Mouse (Mus musculus): Measurements from ENCODE around the gene Vars. TPM values are rescaled to one million over a fixed set of nuclear protein-coding genes. Genes with fewer than 3 reads are reported as not detected.

The Vars gene
- polyA plus RNA-seq, 1 experiment from 2014 or later = 112 TPM

DNA sequence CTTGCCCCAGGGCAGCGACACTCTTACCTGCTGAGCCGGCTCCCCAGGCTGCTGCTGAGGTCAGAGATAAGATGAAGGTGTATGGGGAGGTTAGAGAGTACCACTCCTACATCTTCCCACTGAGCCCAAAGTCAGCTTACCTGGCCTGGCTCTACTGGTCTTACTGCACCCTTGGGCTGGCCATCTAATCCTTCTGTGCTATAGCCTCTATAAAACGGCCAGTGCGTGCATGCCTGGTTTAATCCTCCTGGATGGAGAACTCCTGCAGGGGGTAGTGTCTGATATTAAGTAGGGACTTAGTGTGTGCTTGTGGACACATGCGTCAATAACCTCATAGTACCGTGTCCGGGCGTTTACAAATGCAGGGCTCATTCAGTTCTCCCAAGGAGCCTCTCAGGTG is 19.8 kb downstream of the Vars start:
- 81% methylated on average over 8 of the region's 8 CpGs for WGBS (ENCODE audit: insufficient replicate concordance)
- peaks cover 65% of the 10 kb centered on the region for H3K4me1 ChIP-seq (replicated peaks)
- no peak overlapping the region for H3K27ac ChIP-seq
- no peak overlapping the region for H3K4me3 ChIP-seq (replicated peaks)
- DNase-seq (no peak), ATAC-seq (ENCODE audit: low read depth) (no peak)
- no peaks in the 10 kb centered on the region for H3K27me3 ChIP-seq
- no peak overlapping the region for H3K9ac ChIP-seq
- H3K4me2 ChIP-seq = no peak overlapping the region
- peaks cover 19% of the 10 kb centered on the region for H3K36me3 ChIP-seq
- H3K9me3 ChIP-seq (replicated peaks) = no peaks in the 10 kb centered on the region

DNA sequence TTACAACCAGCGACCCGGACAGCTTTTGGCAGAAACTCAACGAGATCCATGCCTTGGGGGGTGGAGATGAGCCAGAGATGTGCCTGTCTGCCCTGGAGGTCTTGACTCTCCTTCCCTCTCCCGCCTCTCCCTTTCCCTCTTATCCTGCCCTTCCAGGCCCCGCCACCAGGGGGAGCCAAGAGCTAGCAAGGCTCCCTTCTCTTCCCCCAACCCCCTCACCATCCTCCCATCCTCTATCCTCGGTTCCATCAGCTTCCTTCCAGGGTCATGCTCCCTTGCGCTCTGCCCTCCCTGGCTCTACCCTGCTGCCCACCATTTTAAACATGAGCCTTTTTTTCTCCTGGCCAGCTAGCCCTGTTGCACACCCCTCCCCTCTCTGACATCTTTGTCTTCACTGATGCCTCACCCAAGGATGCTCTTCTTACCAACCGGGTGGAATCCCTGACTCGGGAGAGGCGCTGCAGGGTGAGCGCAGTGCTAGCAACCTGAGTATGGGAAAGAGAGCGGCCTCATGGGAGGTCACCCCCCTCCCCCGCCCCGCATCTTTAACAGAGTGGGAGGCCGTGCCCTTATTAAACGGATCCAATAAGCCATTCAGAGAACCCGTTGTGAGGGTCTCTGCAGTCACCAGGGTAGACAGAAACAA is 20.5 kb downstream of the Vars start:
- ATAC-seq (ENCODE audit: low read depth) (peak; percentile 19), DNase-seq (peak; percentile 78)
- H3K4me2 ChIP-seq = peak overlapping the region; percentile 56
- peak overlapping the region; percentile 29; the same call in 1 of the 2 replicates for H3K4me3 ChIP-seq (replicated peaks)
- no peaks in the 10 kb centered on the region for H3K27me3 ChIP-seq
- peaks cover 65% of the 10 kb centered on the region for H3K4me1 ChIP-seq (replicated peaks)
- H3K36me3 ChIP-seq = peaks cover 12% of the 10 kb centered on the region
- H3K9ac ChIP-seq = peak overlapping the region; percentile 47; the same call in 1 of the 2 replicates
- H3K9me3 ChIP-seq (replicated peaks) = no peaks in the 10 kb centered on the region
- 3% methylated on average over 17 of the region's 17 CpGs for WGBS (ENCODE audit: insufficient replicate concordance)
- H3K27ac ChIP-seq = peak overlapping the region; percentile 80

DNA sequence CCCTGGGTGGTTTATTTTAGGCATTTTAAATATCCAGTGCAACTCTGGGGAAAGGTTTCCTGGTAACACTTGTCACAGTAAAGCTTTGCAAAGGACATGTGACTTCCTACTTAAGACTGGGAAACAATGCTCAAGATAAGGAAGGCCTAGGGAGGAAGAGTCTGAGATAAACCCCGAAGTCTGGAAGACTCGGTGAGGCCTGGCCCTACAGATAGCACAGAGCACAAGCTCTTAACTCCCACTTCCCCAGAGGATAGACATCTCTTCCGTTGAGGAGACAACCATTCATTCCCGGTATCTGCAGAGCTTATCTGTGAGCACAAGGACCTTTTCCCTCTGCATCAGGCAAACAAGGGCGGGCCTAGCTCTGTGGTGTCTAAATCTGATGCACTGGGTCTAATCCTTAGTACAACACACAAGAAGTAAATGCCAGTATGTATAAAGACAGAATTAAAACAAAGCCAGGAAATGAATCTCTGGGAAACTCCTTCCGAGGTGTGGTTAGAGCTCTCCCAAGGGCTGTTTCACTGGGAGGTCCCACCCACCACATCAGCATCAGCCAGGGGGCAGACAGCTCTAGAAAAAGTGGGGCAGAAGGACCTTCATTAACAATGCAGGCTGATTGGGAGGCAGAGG is 21.2 kb downstream of the Vars start:
- Histone ChIP-seq H3K4me2 (peak overlapping the region; percentile 56), H3K27me3 (no peaks in the 10 kb centered on the region), H3K9me3 (replicated peaks) (no peaks in the 10 kb centered on the region), H3K36me3 (peaks cover 5% of the 10 kb centered on the region), H3K27ac (peak overlapping the region; percentile 80), H3K9ac (peak overlapping the region; percentile 47; the same call in 1 of the 2 replicates), H3K4me1 (replicated peaks) (peaks cover 60% of the 10 kb centered on the region), H3K4me3 (replicated peaks) (peak overlapping the region; percentile 29; the same call in 1 of the 2 replicates)
- ATAC-seq (ENCODE audit: low read depth) = peak; percentile 91
- WGBS (ENCODE audit: insufficient replicate concordance) = 6% methylated on average over 6 of the region's 6 CpGs
- DNase-seq = peak; percentile 75

DNA sequence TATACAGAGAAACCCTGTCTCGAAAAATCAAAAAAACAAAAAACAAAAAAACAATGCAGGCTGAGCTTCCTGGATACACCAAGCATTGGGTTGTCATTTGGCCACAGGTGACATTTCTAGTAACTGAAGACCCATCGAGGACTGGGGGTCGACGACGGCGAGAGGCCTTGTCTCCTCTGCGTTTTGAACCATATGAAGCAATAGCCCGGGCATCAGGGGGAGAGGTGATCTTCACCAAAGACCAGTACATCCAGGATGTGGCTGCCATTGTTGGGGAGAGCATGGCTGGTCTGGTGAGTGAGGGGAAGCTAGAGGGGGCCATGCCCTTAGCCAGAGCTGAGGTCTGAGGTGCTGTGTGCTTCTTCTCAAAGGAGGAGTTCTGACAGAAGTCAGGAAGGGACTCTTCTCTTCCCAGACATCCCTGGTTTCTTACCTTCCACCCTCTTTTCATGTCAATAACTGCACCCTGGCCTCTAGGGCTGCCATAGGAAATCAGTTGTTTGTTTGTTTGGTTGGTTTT is 21.8 kb downstream of the Vars start:
- Histone ChIP-seq H3K9me3 (replicated peaks) (no peaks in the 10 kb centered on the region), H3K4me3 (replicated peaks) (no peak overlapping the region), H3K4me2 (0 out of 2 replicates have a peak overlapping the region, but pooled peaks have one; percentile 56), H3K4me1 (replicated peaks) (peaks cover 64% of the 10 kb centered on the region), H3K27me3 (no peaks in the 10 kb centered on the region), H3K27ac (peak overlapping the region; percentile 58), H3K36me3 (no peaks in the 10 kb centered on the region), H3K9ac (0 out of 2 replicates have a peak overlapping the region, but pooled peaks have one; percentile 11)
- WGBS (ENCODE audit: insufficient replicate concordance) = 57% methylated on average over 8 of the region's 8 CpGs
- DNase-seq = no peak
- ATAC-seq (ENCODE audit: low read depth) = no peak

DNA sequence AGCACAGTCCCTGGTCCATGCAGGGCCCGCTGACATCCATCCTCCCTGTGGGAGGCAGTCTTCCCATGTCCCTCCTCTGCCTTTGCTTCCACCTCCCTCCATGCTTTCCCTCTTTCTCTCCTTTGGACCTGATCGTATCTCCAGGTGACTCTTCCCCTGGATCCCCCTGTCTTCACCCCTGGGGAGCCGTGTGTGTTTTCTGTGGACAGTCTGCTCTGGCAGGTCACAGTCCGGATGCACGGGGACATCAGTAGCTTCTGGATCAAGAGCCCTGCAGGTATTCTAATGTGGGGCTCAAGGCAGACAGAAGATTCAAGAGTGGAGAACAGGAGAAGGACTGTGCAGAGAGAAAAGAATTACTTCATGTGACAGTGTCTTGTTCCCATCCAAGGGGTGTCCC is 22.4 kb downstream of the Vars start:
- Histone ChIP-seq H3K4me3 (replicated peaks) (no peak overlapping the region), H3K9me3 (replicated peaks) (no peaks in the 10 kb centered on the region), H3K27ac (peak overlapping the region; percentile 58), H3K27me3 (no peaks in the 10 kb centered on the region), H3K4me2 (no peak overlapping the region), H3K36me3 (no peaks in the 10 kb centered on the region), H3K4me1 (replicated peaks) (peaks cover 70% of the 10 kb centered on the region), H3K9ac (peak overlapping the region; percentile 45; the same call in 1 of the 2 replicates)
- DNase-seq (no peak), ATAC-seq (ENCODE audit: low read depth) (no peak)
- WGBS (ENCODE audit: insufficient replicate concordance) = 72% methylated on average over 5 of the region's 5 CpGs

DNA sequence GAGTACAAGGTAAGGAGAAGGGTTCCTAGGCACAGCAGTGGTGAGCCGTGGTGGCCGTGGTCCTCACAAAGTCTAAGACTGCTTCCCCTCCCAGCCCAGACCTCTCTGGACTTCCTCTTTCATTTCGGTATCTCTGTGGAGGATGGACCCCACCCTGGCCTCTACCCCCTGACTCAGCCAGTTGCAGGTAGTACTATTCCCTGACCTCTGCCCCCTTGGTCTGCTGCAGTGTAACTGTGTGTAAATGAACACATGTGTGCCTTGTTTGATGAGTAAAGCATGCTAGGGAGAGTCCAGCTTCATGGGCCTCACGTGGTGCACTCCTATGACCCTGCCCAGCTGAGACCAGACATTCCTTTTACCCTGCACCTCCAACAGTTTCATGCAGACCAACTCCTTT is 23.0 kb downstream of the Vars start:
- no peak for DNase-seq
- Histone ChIP-seq H3K27ac (peak overlapping the region; percentile 58), H3K36me3 (no peaks in the 10 kb centered on the region), H3K4me1 (replicated peaks) (peaks cover 76% of the 10 kb centered on the region), H3K4me2 (no peak overlapping the region), H3K9me3 (replicated peaks) (no peaks in the 10 kb centered on the region), H3K9ac (peak overlapping the region; percentile 45; the same call in 1 of the 2 replicates), H3K4me3 (replicated peaks) (no peak overlapping the region), H3K27me3 (no peaks in the 10 kb centered on the region)
- no peak for ATAC-seq (ENCODE audit: low read depth)
- 28% methylated on average over 4 of the region's 4 CpGs for WGBS (ENCODE audit: insufficient replicate concordance)

DNA sequence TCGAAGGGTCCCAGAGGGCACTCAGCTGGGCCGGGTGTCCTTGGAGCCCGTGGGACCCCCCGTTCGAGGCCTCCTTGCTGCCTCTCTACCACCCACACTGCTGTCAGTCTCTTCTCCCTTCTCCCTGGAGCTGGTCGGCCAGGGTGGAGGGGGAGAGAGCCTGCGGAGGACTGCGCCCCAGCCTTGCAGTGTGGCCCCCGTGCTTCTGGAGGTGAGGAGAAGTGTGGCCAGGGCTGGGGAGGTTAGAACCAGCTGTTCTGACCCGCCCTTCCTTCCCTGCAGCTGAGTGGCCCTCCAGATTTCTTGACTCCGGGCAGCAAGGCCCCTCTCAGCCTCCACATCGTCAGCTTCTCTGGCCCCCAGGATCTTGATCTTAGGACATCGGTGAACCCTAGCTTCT is 23.5 kb downstream of the Vars start:
- DNase-seq (no peak), ATAC-seq (ENCODE audit: low read depth) (no peak)
- no peak overlapping the region for H3K4me2 ChIP-seq
- peaks cover 81% of the 10 kb centered on the region for H3K4me1 ChIP-seq (replicated peaks)
- 0 out of 2 replicates have a peak overlapping the region, but pooled peaks have one; percentile 58 for H3K27ac ChIP-seq
- H3K9ac ChIP-seq = peak overlapping the region; percentile 45; the same call in 1 of the 2 replicates
- H3K36me3 ChIP-seq = no peaks in the 10 kb centered on the region
- WGBS (ENCODE audit: insufficient replicate concordance) = 48% methylated on average over 12 of the region's 13 CpGs
- H3K27me3 ChIP-seq = no peaks in the 10 kb centered on the region
- H3K4me3 ChIP-seq (replicated peaks) = no peak overlapping the region
- H3K9me3 ChIP-seq (replicated peaks) = no peaks in the 10 kb centered on the region

DNA sequence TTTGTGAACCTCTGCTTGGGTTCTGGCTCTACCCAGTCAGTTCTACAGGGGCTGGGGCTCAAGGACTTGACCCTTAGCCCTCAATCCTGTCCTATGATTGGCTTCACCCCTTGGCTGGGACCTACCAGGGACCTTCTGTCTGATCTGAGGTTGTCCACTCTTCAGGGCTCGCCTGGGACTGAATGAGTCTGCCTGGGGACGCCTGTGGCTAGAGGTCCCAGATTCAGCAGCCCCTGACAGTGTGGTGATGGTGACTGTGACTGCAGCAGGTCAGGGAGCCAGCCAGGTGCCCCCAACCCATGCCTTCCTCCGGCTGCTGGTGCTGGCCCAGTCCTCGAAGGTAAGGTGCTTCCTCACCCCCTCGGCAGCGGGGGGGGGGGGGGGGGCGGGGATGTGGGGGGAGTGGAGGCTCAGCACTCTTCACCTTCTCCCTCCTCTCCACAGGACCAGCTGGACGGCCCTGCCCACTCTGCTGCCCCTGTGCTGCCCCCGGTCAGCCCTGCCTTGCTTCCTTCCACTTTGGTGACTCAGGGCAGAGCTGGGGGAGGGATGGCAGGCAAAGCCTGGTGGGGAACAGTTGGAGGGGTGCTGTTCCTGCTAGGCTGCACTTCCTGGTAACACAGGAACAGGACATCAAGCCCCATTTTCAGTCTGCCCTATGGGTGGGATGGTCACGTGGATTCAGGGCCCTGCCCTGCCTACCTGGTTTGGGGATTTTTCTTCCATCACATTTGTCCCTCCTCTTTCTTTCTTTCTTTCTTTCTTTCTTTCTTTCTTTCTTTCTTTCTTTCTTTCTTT is 24.1 kb downstream of the Vars start:
- DNase-seq = no peak
- Histone ChIP-seq H3K4me1 (replicated peaks) (peaks cover 87% of the 10 kb centered on the region), H3K36me3 (no peaks in the 10 kb centered on the region), H3K4me2 (no peak overlapping the region), H3K27me3 (no peaks in the 10 kb centered on the region), H3K4me3 (replicated peaks) (no peak overlapping the region), H3K9me3 (replicated peaks) (no peaks in the 10 kb centered on the region), H3K27ac (no peak overlapping the region), H3K9ac (peak overlapping the region; percentile 45; the same call in 1 of the 2 replicates)
- 47% methylated on average over 7 of the region's 10 CpGs for WGBS (ENCODE audit: insufficient replicate concordance)
- no peak for ATAC-seq (ENCODE audit: low read depth)

DNA sequence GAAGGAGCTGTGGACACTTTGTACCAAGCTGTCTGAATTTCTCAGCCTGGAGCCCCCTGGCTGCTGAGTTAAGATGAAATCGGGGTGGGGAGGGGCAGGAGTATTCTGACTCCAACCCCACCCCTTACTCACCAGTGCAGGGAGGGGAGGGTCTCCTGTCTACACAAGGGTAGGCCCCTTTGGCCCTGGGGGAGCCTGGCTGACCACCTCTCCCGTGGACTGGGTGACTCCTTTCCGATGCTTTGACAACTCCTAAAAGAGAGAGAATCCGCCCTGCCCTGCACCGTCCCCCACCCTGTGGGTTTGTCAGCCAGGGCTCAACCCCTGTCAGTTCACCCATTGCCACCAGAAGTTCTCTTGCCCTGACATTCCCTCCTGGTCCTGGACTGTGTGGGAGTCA is 25.4 kb downstream of the Vars start:
- WGBS (ENCODE audit: insufficient replicate concordance) = 80% methylated on average over 5 of the region's 5 CpGs
- Histone ChIP-seq H3K27ac (no peak overlapping the region), H3K9ac (no peak overlapping the region; the same call in 1 of the 2 replicates), H3K27me3 (no peaks in the 10 kb centered on the region), H3K4me3 (replicated peaks) (no peak overlapping the region), H3K9me3 (replicated peaks) (no peaks in the 10 kb centered on the region), H3K4me1 (replicated peaks) (peaks cover 91% of the 10 kb centered on the region), H3K36me3 (no peaks in the 10 kb centered on the region), H3K4me2 (no peak overlapping the region)
- no peak for DNase-seq
- no peak for ATAC-seq (ENCODE audit: low read depth)

DNA sequence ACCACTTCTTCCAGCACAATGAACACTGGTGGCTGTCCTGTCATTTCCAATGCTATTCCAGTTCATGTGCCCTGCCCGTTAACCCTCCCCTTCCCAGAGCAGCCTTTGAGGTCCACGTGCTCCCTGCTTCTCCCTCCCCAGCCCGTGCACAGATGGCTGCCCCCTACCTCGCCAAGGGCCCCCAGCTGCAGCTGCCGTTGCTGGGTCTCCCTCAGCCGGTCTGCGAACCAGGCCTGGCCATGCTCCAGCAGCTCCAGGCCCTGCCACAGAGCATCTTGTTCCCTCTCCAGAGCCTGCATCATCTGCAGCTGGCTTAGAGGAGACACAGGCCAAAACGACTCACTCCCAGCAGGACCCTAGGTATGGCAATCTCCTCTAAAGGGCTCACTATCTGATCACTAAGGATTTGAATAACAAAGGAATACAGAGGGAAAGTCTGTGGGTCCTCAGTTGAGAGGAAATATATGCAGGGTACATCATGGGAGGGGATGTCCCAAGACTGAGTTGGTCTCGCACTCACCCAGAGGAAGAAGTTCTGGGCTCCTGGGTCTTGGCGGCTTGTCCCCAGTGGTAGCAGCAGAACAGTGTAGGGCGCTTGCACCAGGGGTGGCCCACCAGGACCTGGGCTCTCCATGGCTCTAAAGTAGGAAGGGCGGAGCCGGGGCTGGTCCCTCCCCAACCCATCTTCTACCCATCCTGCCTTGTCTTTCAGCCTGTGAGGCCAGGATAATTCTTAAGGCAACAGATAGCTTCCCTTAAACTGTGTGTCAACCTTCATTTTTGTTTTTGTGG is 26.7 kb downstream of the Vars start, which contains the start of gene Sapcd1:
Sapcd1 (minus strand) TSS at position 740 of the 792 bp plus-strand sequence.
- Histone ChIP-seq H3K9ac (0 out of 2 replicates have a peak within 1 kb of the TSS, but pooled peaks have one; percentile 24), H3K4me2 (no peak within 1 kb of the TSS), H3K4me3 (replicated peaks) (no peak within 1 kb of the TSS), H3K27me3 (no peaks in the 10 kb centered on the region), H3K27ac (0 out of 2 replicates have a peak within 1 kb of the TSS, but pooled peaks have one; percentile 34), H3K9me3 (replicated peaks) (no peaks in the 10 kb centered on the region), H3K36me3 (no peaks in the 10 kb centered on the region), H3K4me1 (replicated peaks) (peaks cover 91% of the 10 kb centered on the region)
- 50% methylated on average over 13 of the region's 13 CpGs for WGBS (ENCODE audit: insufficient replicate concordance)
- ATAC-seq (ENCODE audit: low read depth) (no peak), DNase-seq (no peak)
